Mouse (Mus musculus): ENCODE data around the gene Gja5. TPM values are rescaled to one million over a fixed set of nuclear protein-coding genes. Genes with fewer than 3 reads are reported as not detected.
"Not testable (repeated sequence)": the region's sequence is repeated elsewhere in the genome, so short reads cannot be mapped to it uniquely, and the experiment has no call there.

Gja5 gene
- total and polyA plus RNA-seq, 2 experiments = 0.51 to 0.55 TPM

DNA sequence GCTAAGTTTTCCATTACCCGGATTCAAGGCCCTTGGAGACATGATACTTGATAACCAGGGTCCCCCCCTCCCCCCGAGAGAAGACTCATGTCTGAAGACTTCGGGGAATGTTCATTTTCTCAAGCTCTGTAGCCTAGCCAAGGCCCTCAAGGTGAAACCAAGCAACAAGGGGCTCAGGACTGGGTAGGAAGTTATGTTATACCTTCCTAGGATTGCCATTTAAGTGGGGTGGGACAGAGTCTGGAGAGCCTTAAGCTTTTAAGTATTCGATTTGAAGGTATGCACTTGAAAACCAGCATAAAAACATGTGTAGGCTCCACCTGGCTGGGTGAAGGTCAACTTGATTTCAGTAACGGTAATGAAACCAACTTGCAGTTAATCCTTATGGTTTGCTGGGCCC is 154.2 kb downstream of the Gja5 start:
- Histone ChIP-seq H3K27ac (replicated peaks; ENCODE audit: insufficient read depth, low read depth, low read length) (no peak overlapping the region), H3K4me1 (ENCODE audit: control insufficient read depth, insufficient read depth, low read length) (no peaks in the 10 kb centered on the region), H3K36me3 (ENCODE audit: control insufficient read depth, insufficient read depth, low read length) (no peaks in the 10 kb centered on the region), H3K27me3 (ENCODE audit: control insufficient read depth, insufficient read depth, low read length) (no peaks in the 10 kb centered on the region), H3K9ac (ENCODE audit: low read depth, low read length) (no peak overlapping the region), H3K79me2 (ENCODE audit: control insufficient read depth, insufficient read depth, low read length) (no peaks in the 10 kb centered on the region), H3K4me3 (ENCODE audit: insufficient read depth, low read depth, low read length) (no peak overlapping the region)
- DNase-seq (ENCODE audit: extremely low read depth, low read depth, low spot score) = no peak
- TF ChIP-seq POLR2A (IDR thresholded peaks at IDR 0.05; ENCODE audit: extremely low read depth, insufficient read depth, low read length) (no peak), CTCF (IDR thresholded peaks at IDR 0.05; ENCODE audit: low read depth, low read length) (no peak)
- 84% methylated on average over 5 of the region's 5 CpGs for WGBS

GRCm38 (mm10) chr3:97060119-97060518 is 155.6 kb downstream of the Gja5 start:
- no peak overlapping the region for H3K27ac ChIP-seq (replicated peaks; ENCODE audit: insufficient read depth, low read depth, low read length)
- WGBS = 98% methylated on average over 4 of the region's 4 CpGs
- no peak for TF ChIP-seq POLR2A (IDR thresholded peaks at IDR 0.05; ENCODE audit: extremely low read depth, insufficient read depth, low read length)
- TF ChIP-seq CTCF (IDR thresholded peaks at IDR 0.05; ENCODE audit: low read depth, low read length) = no peak

GRCm38 (mm10) chr3:97062814-97063213 is 158.3 kb downstream of the Gja5 start:
- Histone ChIP-seq H3K36me3 (ENCODE audit: control insufficient read depth, insufficient read depth, low read length) (no peaks in the 10 kb centered on the region), H3K9ac (ENCODE audit: low read depth, low read length) (no peak overlapping the region), H3K4me1 (ENCODE audit: control insufficient read depth, insufficient read depth, low read length) (no peaks in the 10 kb centered on the region), H3K79me2 (ENCODE audit: control insufficient read depth, insufficient read depth, low read length) (no peaks in the 10 kb centered on the region), H3K27ac (replicated peaks; ENCODE audit: insufficient read depth, low read depth, low read length) (no peak overlapping the region), H3K4me3 (ENCODE audit: insufficient read depth, low read depth, low read length) (no peak overlapping the region), H3K27me3 (ENCODE audit: control insufficient read depth, insufficient read depth, low read length) (no peaks in the 10 kb centered on the region)
- 67% methylated on average over 5 of the region's 5 CpGs for WGBS
- TF ChIP-seq CTCF (IDR thresholded peaks at IDR 0.05; ENCODE audit: low read depth, low read length) = no peak
- TF ChIP-seq POLR2A (IDR thresholded peaks at IDR 0.05; ENCODE audit: extremely low read depth, insufficient read depth, low read length) = no peak
- DNase-seq (ENCODE audit: extremely low read depth, low read depth, low spot score) = no peak

More at GRCm38 (mm10) chr3:97060119-97060518, 155.6 kb downstream of the Gja5 start:
- Histone ChIP-seq H3K79me2 (ENCODE audit: control insufficient read depth, insufficient read depth, low read length) (no peaks in the 10 kb centered on the region), H3K27me3 (ENCODE audit: control insufficient read depth, insufficient read depth, low read length) (no peaks in the 10 kb centered on the region), H3K9ac (ENCODE audit: low read depth, low read length) (no peak overlapping the region), H3K4me3 (ENCODE audit: insufficient read depth, low read depth, low read length) (no peak overlapping the region), H3K4me1 (ENCODE audit: control insufficient read depth, insufficient read depth, low read length) (no peaks in the 10 kb centered on the region), H3K36me3 (ENCODE audit: control insufficient read depth, insufficient read depth, low read length) (no peaks in the 10 kb centered on the region)
- DNase-seq (ENCODE audit: extremely low read depth, low read depth, low spot score) = no peak

GRCm38 (mm10) chr3:97064046-97064445 is 159.6 kb downstream of the Gja5 start:
- TF ChIP-seq CTCF (IDR thresholded peaks at IDR 0.05; ENCODE audit: low read depth, low read length) (no peak), POLR2A (IDR thresholded peaks at IDR 0.05; ENCODE audit: extremely low read depth, insufficient read depth, low read length) (no peak)
- Histone ChIP-seq H3K79me2 (ENCODE audit: control insufficient read depth, insufficient read depth, low read length) (no peaks in the 10 kb centered on the region), H3K4me1 (ENCODE audit: control insufficient read depth, insufficient read depth, low read length) (no peaks in the 10 kb centered on the region), H3K4me3 (ENCODE audit: insufficient read depth, low read depth, low read length) (no peak overlapping the region), H3K27ac (replicated peaks; ENCODE audit: insufficient read depth, low read depth, low read length) (no peak overlapping the region), H3K9ac (ENCODE audit: low read depth, low read length) (no peak overlapping the region), H3K36me3 (ENCODE audit: control insufficient read depth, insufficient read depth, low read length) (no peaks in the 10 kb centered on the region), H3K27me3 (ENCODE audit: control insufficient read depth, insufficient read depth, low read length) (no peaks in the 10 kb centered on the region)
- 18% methylated on average over 6 of the region's 6 CpGs for WGBS
- DNase-seq (ENCODE audit: extremely low read depth, low read depth, low spot score) = peak; percentile 81

DNA sequence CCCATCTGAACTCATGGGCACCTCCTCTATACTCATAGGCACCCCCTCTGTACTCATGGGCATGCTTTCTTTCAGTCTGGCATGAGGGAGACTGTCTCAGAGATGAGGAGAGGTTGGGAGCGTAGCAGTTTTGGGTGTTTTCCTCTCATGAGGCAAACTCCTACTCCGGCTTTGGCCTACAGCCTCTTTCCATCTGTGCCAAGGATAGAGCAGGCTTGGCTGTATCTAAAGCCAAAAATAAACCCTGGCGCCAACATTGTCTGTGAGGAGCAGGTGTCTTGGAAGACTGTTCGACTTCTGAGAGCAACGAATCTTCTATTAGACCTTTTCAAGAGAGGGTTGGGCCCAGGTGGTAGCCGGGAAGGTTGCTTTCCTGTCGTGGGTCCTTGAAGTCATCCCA is 165.1 kb downstream of the Gja5 start:
- H3K27me3 ChIP-seq (ENCODE audit: control insufficient read depth, insufficient read depth, low read length); DNase-seq (ENCODE audit: extremely low read depth, low read depth, low spot score); H3K79me2 ChIP-seq (ENCODE audit: control insufficient read depth, insufficient read depth, low read length); H3K36me3 ChIP-seq (ENCODE audit: control insufficient read depth, insufficient read depth, low read length); H3K9ac ChIP-seq (ENCODE audit: low read depth, low read length); H3K4me1 ChIP-seq (ENCODE audit: control insufficient read depth, insufficient read depth, low read length); H3K4me3 ChIP-seq (ENCODE audit: insufficient read depth, low read depth, low read length); H3K27ac ChIP-seq (replicated peaks; ENCODE audit: insufficient read depth, low read depth, low read length): not testable (repeated sequence)
- WGBS = 90% methylated on average over 7 of the region's 7 CpGs

DNA sequence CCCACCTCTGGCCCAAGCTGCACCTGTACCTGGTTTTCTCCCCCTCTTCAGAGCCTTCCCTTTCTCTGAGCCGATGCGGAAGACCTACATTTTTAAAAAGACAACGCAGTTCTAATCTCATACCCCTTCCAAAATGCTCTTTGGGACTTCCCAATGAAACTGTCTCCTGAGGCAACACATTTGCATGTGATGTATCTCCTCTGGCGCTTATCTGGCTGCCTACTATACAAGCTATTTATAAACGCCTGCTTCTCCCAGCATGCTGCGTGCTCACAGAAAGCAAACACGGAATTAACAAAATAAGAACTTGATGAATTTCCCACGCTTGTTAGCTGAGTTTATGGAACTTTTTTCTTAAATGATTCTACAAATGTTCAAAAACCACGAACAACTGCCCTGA is 167.4 kb downstream of the Gja5 start:
- not testable (repeated sequence) for H3K79me2 ChIP-seq (ENCODE audit: control insufficient read depth, insufficient read depth, low read length); H3K9ac ChIP-seq (ENCODE audit: low read depth, low read length); DNase-seq (ENCODE audit: extremely low read depth, low read depth, low spot score); H3K36me3 ChIP-seq (ENCODE audit: control insufficient read depth, insufficient read depth, low read length); H3K27me3 ChIP-seq (ENCODE audit: control insufficient read depth, insufficient read depth, low read length); H3K4me3 ChIP-seq (ENCODE audit: insufficient read depth, low read depth, low read length); H3K27ac ChIP-seq (replicated peaks; ENCODE audit: insufficient read depth, low read depth, low read length)
- peaks cover 11% of the 10 kb centered on the region; the same call in 1 of the 2 replicates for H3K4me1 ChIP-seq (ENCODE audit: control insufficient read depth, insufficient read depth, low read length)
- WGBS = 73% methylated on average over 9 of the region's 9 CpGs

DNA sequence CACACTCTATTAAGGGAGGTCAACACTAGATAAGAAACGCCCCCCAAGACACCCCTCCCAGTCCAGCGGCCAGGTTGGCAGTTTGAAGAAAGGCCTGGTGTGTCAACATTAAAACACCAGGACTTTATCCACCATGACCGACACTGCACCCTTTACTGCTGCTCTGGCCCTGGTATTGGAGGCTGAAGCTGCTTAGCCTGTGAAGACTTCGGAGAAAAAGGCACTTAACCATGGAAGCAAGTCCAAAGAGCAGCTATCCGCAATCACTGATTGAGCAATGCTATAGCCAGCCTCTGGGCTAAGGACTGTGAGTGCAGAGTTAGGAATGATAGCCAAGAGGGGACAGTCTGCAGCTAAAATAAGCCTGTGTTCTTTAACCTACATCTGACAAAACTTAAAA is 167.9 kb downstream of the Gja5 start:
- not testable (repeated sequence) for H3K79me2 ChIP-seq (ENCODE audit: control insufficient read depth, insufficient read depth, low read length); H3K36me3 ChIP-seq (ENCODE audit: control insufficient read depth, insufficient read depth, low read length); H3K27me3 ChIP-seq (ENCODE audit: control insufficient read depth, insufficient read depth, low read length); H3K9ac ChIP-seq (ENCODE audit: low read depth, low read length); H3K4me3 ChIP-seq (ENCODE audit: insufficient read depth, low read depth, low read length); H3K27ac ChIP-seq (replicated peaks; ENCODE audit: insufficient read depth, low read depth, low read length)
- peaks cover 11% of the 10 kb centered on the region; the same call in 1 of the 2 replicates for H3K4me1 ChIP-seq (ENCODE audit: control insufficient read depth, insufficient read depth, low read length)
- peak; percentile 76 for DNase-seq (ENCODE audit: extremely low read depth, low read depth, low spot score)
- WGBS = 14% methylated on average over 5 of the region's 5 CpGs

GRCm38 (mm10) chr3:97075744-97076350 is 171.4 kb downstream of the Gja5 start:
- H3K27ac ChIP-seq (replicated peaks; ENCODE audit: insufficient read depth, low read depth, low read length); H3K4me3 ChIP-seq (ENCODE audit: insufficient read depth, low read depth, low read length); H3K27me3 ChIP-seq (ENCODE audit: control insufficient read depth, insufficient read depth, low read length); H3K36me3 ChIP-seq (ENCODE audit: control insufficient read depth, insufficient read depth, low read length); H3K79me2 ChIP-seq (ENCODE audit: control insufficient read depth, insufficient read depth, low read length); DNase-seq (ENCODE audit: extremely low read depth, low read depth, low spot score); H3K9ac ChIP-seq (ENCODE audit: low read depth, low read length): not testable (repeated sequence)
- peaks cover 11% of the 10 kb centered on the region; the same call in 1 of the 2 replicates for H3K4me1 ChIP-seq (ENCODE audit: control insufficient read depth, insufficient read depth, low read length)
- WGBS = 10% methylated on average over 2 of the region's 11 CpGs

All from liver, adult 2 months (tissue).